18 mouse cellular contexts compared by ENCODE assay signal in the genomic region with DNA sequence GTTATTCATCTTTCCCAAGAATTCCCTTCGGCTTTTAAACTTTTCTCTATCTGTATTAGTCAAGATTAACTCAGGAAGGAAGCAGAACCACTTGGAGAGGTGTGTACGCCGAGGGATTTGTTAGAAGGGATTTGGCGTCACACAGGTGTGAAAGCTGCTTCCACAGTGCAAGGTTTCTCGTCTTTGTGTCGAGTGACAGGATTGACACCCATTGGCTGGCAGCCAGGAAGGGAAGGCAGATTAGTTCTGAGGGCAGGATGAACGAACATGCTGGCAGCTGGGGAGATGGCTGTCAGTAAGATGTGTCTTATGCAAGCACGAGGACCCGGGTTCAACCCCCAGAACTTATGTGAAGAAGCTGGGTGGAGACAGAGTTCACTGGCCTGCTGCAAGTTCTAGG.
DNase-seq lines count a peak whose midpoint lies in the region; ATAC-seq and TF ChIP-seq lines count a peak whose summit lies in the region.
"Had no signal": no experiment of that assay in that cellular context is flagged by ENCODE, and none has a peak within 500 bp of the region (broad histone marks: within the 10 kb centered on the region; RNA-seq: fewer than 3 reads in every experiment).

No protein-coding gene starts in this region.

- no peak overlapping the region for H3K4me2 ChIP-seq in embryonic facial prominence, embryonic 14.5 days (ENCODE audit: low read depth, low read length)
- no peak overlapping the region for H3K4me2 ChIP-seq in hindbrain, postnatal 0 days (ENCODE audit: low read depth, low read length)
- no peak overlapping the region for H3K4me2 ChIP-seq in hindbrain, embryonic 11.5 days (replicated peaks; ENCODE audit: low read depth, low read length)
- H3K4me2 ChIP-seq: liver, embryonic 15.5 days; midbrain, embryonic 13.5 days; neural tube, embryonic 12.5 days had no signal

- TF ChIP-seq CTCF in hindbrain, postnatal 0 days (IDR thresholded peaks at IDR 0.05; ENCODE audit: low read depth), result no peak

- H3K9me3 ChIP-seq in embryonic facial prominence, embryonic 14.5 days (ENCODE audit: control insufficient read depth, low read length), result no peaks in the 10 kb centered on the region
- no peaks in the 10 kb centered on the region for H3K9me3 ChIP-seq in embryonic facial prominence, embryonic 10.5 days
- no peaks in the 10 kb centered on the region for H3K9me3 ChIP-seq in hindbrain, postnatal 0 days (ENCODE audit: low read length)
- no peaks in the 10 kb centered on the region for H3K9me3 ChIP-seq in hindbrain, embryonic 11.5 days (ENCODE audit: control insufficient read depth, low read length)
- H3K9me3 ChIP-seq: liver, embryonic 15.5 days; midbrain, embryonic 13.5 days; neural tube, embryonic 12.5 days had no signal

- H3K4me1 ChIP-seq in embryonic facial prominence, embryonic 14.5 days (ENCODE audit: control insufficient read depth, insufficient read depth, low read length), result peaks cover 7% of the 10 kb centered on the region; the same call in 1 of the 2 replicates
- 0 out of 2 replicates have a peak, but pooled peaks cover 6% of the 10 kb centered on the region for H3K4me1 ChIP-seq in embryonic facial prominence, embryonic 10.5 days
- H3K4me1 ChIP-seq in hindbrain, postnatal 0 days (ENCODE audit: insufficient read depth, low read length), result peaks cover 7% of the 10 kb centered on the region; the same call in 1 of the 2 replicates
- H3K4me1 ChIP-seq in hindbrain, embryonic 11.5 days (replicated peaks; ENCODE audit: control insufficient read depth, insufficient read depth, low read length), result no peaks in the 10 kb centered on the region
- H3K4me1 ChIP-seq: liver, embryonic 15.5 days; midbrain, embryonic 13.5 days had no signal

- H3K27me3 ChIP-seq in embryonic facial prominence, embryonic 14.5 days (replicated peaks; ENCODE audit: control insufficient read depth, insufficient read depth, low read length), result no peaks in the 10 kb centered on the region
- H3K27me3 ChIP-seq in embryonic facial prominence, embryonic 10.5 days (replicated peaks; ENCODE audit: low read depth, poor library complexity, severe bottlenecking), result no peaks in the 10 kb centered on the region
- no peaks in the 10 kb centered on the region for H3K27me3 ChIP-seq in hindbrain, postnatal 0 days (ENCODE audit: insufficient read depth, low read length)
- no peaks in the 10 kb centered on the region for H3K27me3 ChIP-seq in hindbrain, embryonic 11.5 days (ENCODE audit: control insufficient read depth, insufficient read depth, low read length)
- H3K27me3 ChIP-seq: liver, embryonic 15.5 days; midbrain, embryonic 13.5 days; neural tube, embryonic 12.5 days; Patski had no signal

- DNase-seq in embryonic facial prominence, embryonic 14.5 days (ENCODE audit: low spot score), result peak; percentile 81
- DNase-seq in embryonic facial prominence, embryonic 10.5 days (ENCODE audit: low spot score), result no peak
- no peak for DNase-seq in hindbrain, postnatal 0 days (ENCODE audit: low spot score)
- no peak for DNase-seq in hindbrain, embryonic 11.5 days (ENCODE audit: low spot score)
- peak; percentile 49 to 52 for DNase-seq in right cerebral cortex, postnatal 10 days (ENCODE audit: low spot score in 2 of 2)
- no peak for DNase-seq in right cerebral cortex, adult 18-20 months
- peak; percentile 46 for DNase-seq in retina, postnatal 7 days (ENCODE audit: low read depth, low spot score)
- DNase-seq in left cerebral cortex, adult 18-20 months (ENCODE audit: low spot score in 2 of 2), result no peak
- DNase-seq: cerebellum, adult 11-12 months; layer of hippocampus, adult 9-11 months; thymus, adult 2 months had no signal

- peak; percentile 59; the same call in 1 of the 2 replicates for ATAC-seq in embryonic facial prominence, embryonic 14.5 days (ENCODE audit: low read depth)
- ATAC-seq in hindbrain, postnatal 0 days, result no peak
- no peak for ATAC-seq in hindbrain, embryonic 11.5 days (ENCODE audit: low FRiP score)
- ATAC-seq: inflammation-experienced regulatory T-cells, adult 6 months; midbrain, embryonic 13.5 days; Patski had no signal

- no peaks in the 10 kb centered on the region for H3K36me3 ChIP-seq in embryonic facial prominence, embryonic 14.5 days (ENCODE audit: control insufficient read depth, insufficient read depth, low read length)
- no peaks in the 10 kb centered on the region for H3K36me3 ChIP-seq in embryonic facial prominence, embryonic 10.5 days (replicated peaks)
- H3K36me3 ChIP-seq in hindbrain, postnatal 0 days (ENCODE audit: insufficient read depth, low read length), result no peaks in the 10 kb centered on the region
- H3K36me3 ChIP-seq in hindbrain, embryonic 11.5 days (ENCODE audit: control insufficient read depth, insufficient read depth, low read length), result no peaks in the 10 kb centered on the region
- H3K36me3 ChIP-seq: liver, embryonic 15.5 days; midbrain, embryonic 13.5 days; neural tube, embryonic 12.5 days had no signal

- no peak overlapping the region for H3K4me3 ChIP-seq in embryonic facial prominence, embryonic 14.5 days (ENCODE audit: low read depth, low read length)
- no peak overlapping the region for H3K4me3 ChIP-seq in embryonic facial prominence, embryonic 10.5 days
- H3K4me3 ChIP-seq in hindbrain, postnatal 0 days (ENCODE audit: low read length), result no peak overlapping the region
- H3K4me3 ChIP-seq in hindbrain, embryonic 11.5 days (ENCODE audit: low read depth, low read length), result no peak overlapping the region
- H3K4me3 ChIP-seq: liver, embryonic 15.5 days; midbrain, embryonic 13.5 days; neural tube, embryonic 12.5 days had no signal

- H3K27ac ChIP-seq in embryonic facial prominence, embryonic 14.5 days (replicated peaks; ENCODE audit: low read depth, low read length), result no peak overlapping the region; the same call in 1 of the 2 replicates
- H3K27ac ChIP-seq in embryonic facial prominence, embryonic 10.5 days (replicated peaks), result no peak overlapping the region
- 0 out of 2 replicates have a peak overlapping the region, but pooled peaks have one; percentile 6 for H3K27ac ChIP-seq in hindbrain, postnatal 0 days
- H3K27ac ChIP-seq in hindbrain, embryonic 11.5 days (ENCODE audit: low read depth, low read length), result no peak overlapping the region
- H3K27ac ChIP-seq: kidney, postnatal 0 days; liver, embryonic 15.5 days; macrophage; midbrain, embryonic 13.5 days; neural tube, embryonic 12.5 days had no signal

- H3K9ac ChIP-seq in embryonic facial prominence, embryonic 14.5 days (ENCODE audit: low read depth, low read length), result no peak overlapping the region
- H3K9ac ChIP-seq in hindbrain, postnatal 0 days (replicated peaks; ENCODE audit: low read length), result no peak overlapping the region
- H3K9ac ChIP-seq in hindbrain, embryonic 11.5 days (ENCODE audit: low read depth, low read length), result no peak overlapping the region
- H3K9ac ChIP-seq: liver, embryonic 15.5 days; midbrain, embryonic 13.5 days; neural tube, embryonic 12.5 days had no signal

- WGBS in embryonic facial prominence, embryonic 14.5 days, result 54% methylated on average over 9 of the region's 9 CpGs
- WGBS in embryonic facial prominence, embryonic 10.5 days, result 78% methylated on average over 9 of the region's 9 CpGs
- 54% methylated on average over 9 of the region's 9 CpGs for WGBS in hindbrain, postnatal 0 days
- WGBS in hindbrain, embryonic 11.5 days, result 89% methylated on average over 9 of the region's 9 CpGs

Comparison
In these comparisons a context has a peak if more than half of its experiments do, and no peak if none do; other contexts are left out.
1. DNase-seq: peak in embryonic facial prominence, embryonic 14.5 days (single experiment), right cerebral cortex, postnatal 10 days (2 of 2) and retina, postnatal 7 days (single experiment); none in embryonic facial prominence, embryonic 10.5 days (single experiment), hindbrain, postnatal 0 days (single experiment), hindbrain, embryonic 11.5 days (single experiment), right cerebral cortex, adult 18-20 months (single experiment) and left cerebral cortex, adult 18-20 months (0 of 2).